Mouse (Mus musculus) erythroblast, embryonic 14.5 days (primary cell): ENCODE measurements around the gene Hoga1.

ENCODE experiments used
- GATA1 ChIP-seq: IDR thresholded peaks from 2 replicates; pipeline ENCODE4 v1.6.1; 2012; ENCODE audit warnings: low read length, inconsistent platforms, mixed read lengths
- TAL1 ChIP-seq: IDR thresholded peaks from 3 replicates; pipeline ENCODE4 v1.6.1; 2012; ENCODE audit warnings: low read length, inconsistent platforms, mixed read lengths

GRCm38 (mm10) chr19:41997090-41997489 lies 48.3 kb upstream of the Hoga1 start:
- TF ChIP-seq TAL1, result no peak
- no peak for TF ChIP-seq GATA1
